Mouse (Mus musculus): ENCODE results near the gene Spag6. TPM values are rescaled to one million over a fixed set of nuclear protein-coding genes. Genes with fewer than 3 reads are reported as not detected.

Gene Spag6
- polyA plus RNA-seq, 1 experiment = 0.26 TPM

- Histone ChIP-seq H3K27ac (ENCODE audit: control insufficient read depth, insufficient read depth, low read length) (no peak overlapping the region), H3K4me1 (replicated peaks; ENCODE audit: control insufficient read depth, insufficient read depth, low read length) (no peaks in the 10 kb centered on the region), H3K27me3 (ENCODE audit: control insufficient read depth, insufficient read depth, low read length) (peaks cover 2% of the 10 kb centered on the region; the same call in 1 of the 2 replicates), H3K4me3 (ENCODE audit: control insufficient read depth, insufficient read depth, low read length) (no peak overlapping the region), H3K36me3 (ENCODE audit: control insufficient read depth, insufficient read depth, low read length) (no peaks in the 10 kb centered on the region)
- 89% methylated on average over 4 of the region's 4 CpGs for WGBS
- no peak for DNase-seq
- TF ChIP-seq CTCF (IDR thresholded peaks at IDR 0.05; ENCODE audit: borderline replicate concordance, control insufficient read depth, extremely low read depth, insufficient read depth, low read length, poor library complexity) (no peak), POLR2A (IDR thresholded peaks at IDR 0.05; ENCODE audit: control insufficient read depth, extremely low read depth, insufficient read depth, low read length, poor library complexity) (no peak)
These were observed 100.4 kb downstream of the Spag6 start for GRCm38 (mm10) chr2:18794261-18794660.

- Histone ChIP-seq H3K4me3 (ENCODE audit: control insufficient read depth, insufficient read depth, low read length) (no peak overlapping the region), H3K27ac (ENCODE audit: control insufficient read depth, insufficient read depth, low read length) (no peak overlapping the region), H3K27me3 (ENCODE audit: control insufficient read depth, insufficient read depth, low read length) (peaks cover 22% of the 10 kb centered on the region), H3K36me3 (ENCODE audit: control insufficient read depth, insufficient read depth, low read length) (no peaks in the 10 kb centered on the region), H3K4me1 (replicated peaks; ENCODE audit: control insufficient read depth, insufficient read depth, low read length) (peaks cover 14% of the 10 kb centered on the region)
- 94% methylated on average over 8 of the region's 8 CpGs for WGBS
- TF ChIP-seq CTCF (IDR thresholded peaks at IDR 0.05; ENCODE audit: borderline replicate concordance, control insufficient read depth, extremely low read depth, insufficient read depth, low read length, poor library complexity) (no peak), POLR2A (IDR thresholded peaks at IDR 0.05; ENCODE audit: control insufficient read depth, extremely low read depth, insufficient read depth, low read length, poor library complexity) (no peak)
- DNase-seq = no peak
These were observed 103.9 kb downstream of the Spag6 start for GRCm38 (mm10) chr2:18797776-18798175.

DNA sequence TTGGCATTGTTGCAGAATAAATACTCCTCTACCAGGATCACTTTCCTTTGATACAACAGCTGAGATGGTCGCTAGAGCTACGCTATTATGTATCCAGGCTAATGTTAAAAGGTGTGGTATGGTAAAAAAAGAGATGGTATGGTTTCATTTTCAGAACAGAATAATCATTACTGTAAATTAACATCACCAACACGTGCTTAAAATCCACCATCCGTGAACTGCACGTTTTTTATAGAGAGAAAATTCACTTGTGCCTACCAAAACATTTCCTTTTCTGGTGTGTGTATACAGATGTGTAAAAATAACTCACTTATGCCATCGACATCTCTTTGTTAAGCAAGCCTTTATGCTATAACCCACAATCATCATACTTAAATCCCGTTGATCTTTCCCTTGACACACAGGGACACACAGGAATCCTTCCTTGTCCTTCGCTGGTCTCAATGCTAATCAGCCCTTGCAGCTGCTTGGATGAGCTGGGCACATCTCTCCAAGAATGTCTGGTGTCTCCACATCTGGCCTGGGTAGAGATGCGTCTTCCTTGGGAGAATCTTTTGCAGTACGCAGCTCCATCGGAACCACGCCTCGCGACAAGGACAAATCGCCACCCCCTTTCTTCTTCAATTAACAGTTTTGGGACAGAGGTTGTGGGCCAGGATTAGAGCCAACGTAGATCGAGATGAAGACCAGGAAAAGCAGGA, 105.6 kb downstream of the Spag6 start:
- peaks cover 23% of the 10 kb centered on the region for H3K27me3 ChIP-seq (ENCODE audit: control insufficient read depth, insufficient read depth, low read length)
- 13% methylated on average over 17 of the region's 17 CpGs for WGBS
- TF ChIP-seq CTCF (IDR thresholded peaks at IDR 0.05; ENCODE audit: borderline replicate concordance, control insufficient read depth, extremely low read depth, insufficient read depth, low read length, poor library complexity) (no peak), POLR2A (IDR thresholded peaks at IDR 0.05; ENCODE audit: control insufficient read depth, extremely low read depth, insufficient read depth, low read length, poor library complexity) (no peak)
- H3K36me3 ChIP-seq (ENCODE audit: control insufficient read depth, insufficient read depth, low read length) = no peaks in the 10 kb centered on the region
- no peak overlapping the region for H3K27ac ChIP-seq (ENCODE audit: control insufficient read depth, insufficient read depth, low read length)
- no peak overlapping the region for H3K4me3 ChIP-seq (ENCODE audit: control insufficient read depth, insufficient read depth, low read length)
- DNase-seq = no peak
- peaks cover 14% of the 10 kb centered on the region for H3K4me1 ChIP-seq (replicated peaks; ENCODE audit: control insufficient read depth, insufficient read depth, low read length)

Other genes with a start within 250 kb of the Spag6 start
- gene Commd3, start 21.6 kb upstream of the Spag6 start, polyA plus RNA-seq (2012; rRNA removed) = 55.8 and 57.8 TPM in 2 replicates
- 13.7 and 14.3 TPM in 2 replicates for gene Bmi1, start 17.0 kb upstream of the Spag6 start, polyA plus RNA-seq (2012; rRNA removed)